Mouse (Mus musculus): ENCODE results near the gene Pitpnm2. TPM values are rescaled to one million over a fixed set of nuclear protein-coding genes. Genes with fewer than 3 reads are reported as not detected.

Gene Pitpnm2
- polyA plus RNA-seq, 1 experiment: 54.9 TPM

- Histone ChIP-seq H3K36me3 (ENCODE audit: control insufficient read depth, insufficient read depth, low read length) (no peaks in the 10 kb centered on the region), H3K27me3 (ENCODE audit: control insufficient read depth, insufficient read depth, low read length) (no peaks in the 10 kb centered on the region), H3K4me3 (ENCODE audit: control insufficient read depth, low read depth, low read length) (no peak overlapping the region), H3K27ac (ENCODE audit: control insufficient read depth, insufficient read depth, low read depth, low read length) (peak overlapping the region; percentile 69), H3K4me1 (ENCODE audit: control insufficient read depth, insufficient read depth, low read length) (peaks cover 2% of the 10 kb centered on the region; the same call in 1 of the 2 replicates)
- TF ChIP-seq CTCF (IDR thresholded peaks at IDR 0.05; ENCODE audit: control insufficient read depth, insufficient read depth, insufficient replicate concordance, low read depth, low read length) (no peak), POLR2A (IDR thresholded peaks at IDR 0.05; ENCODE audit: control insufficient read depth, low read depth, low read length) (no peak)
Observed at GRCm38 (mm10) chr5:124213588-124214469, 35.7 kb downstream of the Pitpnm2 start.

- H3K27ac ChIP-seq (ENCODE audit: control insufficient read depth, insufficient read depth, low read depth, low read length): peak overlapping the region; percentile 51; the same call in 1 of the 2 replicates
Observed at GRCm38 (mm10) chr5:124211669-124212068, 37.9 kb downstream of the Pitpnm2 start.

DNA sequence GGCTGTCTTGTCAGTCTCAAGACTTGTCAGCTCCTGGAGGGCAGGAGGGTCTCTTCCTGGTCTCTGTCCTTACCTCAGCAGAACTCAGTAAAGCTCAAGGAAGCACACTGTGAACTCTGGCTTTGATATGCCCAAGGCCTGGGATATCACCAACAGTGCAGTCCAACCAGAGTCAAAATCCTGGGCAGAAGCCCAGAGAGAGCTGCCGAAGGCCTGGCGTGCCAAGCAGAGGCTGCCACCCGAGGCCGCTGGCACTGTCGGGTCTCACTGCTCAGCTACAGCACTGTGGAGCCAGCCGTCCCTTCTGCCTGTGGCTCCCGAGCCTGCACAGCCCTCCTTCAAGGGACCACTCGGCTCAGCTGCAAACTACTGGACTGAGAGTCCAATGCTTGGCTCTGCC lies 38.3 kb downstream of the Pitpnm2 start:
- H3K4me1 ChIP-seq (ENCODE audit: control insufficient read depth, insufficient read depth, low read length): peaks cover 2% of the 10 kb centered on the region; the same call in 1 of the 2 replicates
- H3K27ac ChIP-seq (ENCODE audit: control insufficient read depth, insufficient read depth, low read depth, low read length): peak overlapping the region; percentile 51
- H3K36me3 ChIP-seq (ENCODE audit: control insufficient read depth, insufficient read depth, low read length): no peaks in the 10 kb centered on the region
- no peak overlapping the region for H3K4me3 ChIP-seq (ENCODE audit: control insufficient read depth, low read depth, low read length)
- no peak for TF ChIP-seq POLR2A (IDR thresholded peaks at IDR 0.05; ENCODE audit: control insufficient read depth, low read depth, low read length)
- no peak for TF ChIP-seq CTCF (IDR thresholded peaks at IDR 0.05; ENCODE audit: control insufficient read depth, insufficient read depth, insufficient replicate concordance, low read depth, low read length)
- H3K27me3 ChIP-seq (ENCODE audit: control insufficient read depth, insufficient read depth, low read length): no peaks in the 10 kb centered on the region

More at GRCm38 (mm10) chr5:124211669-124212068, 37.9 kb downstream of the Pitpnm2 start:
- Histone ChIP-seq H3K27me3 (ENCODE audit: control insufficient read depth, insufficient read depth, low read length) (no peaks in the 10 kb centered on the region), H3K4me1 (ENCODE audit: control insufficient read depth, insufficient read depth, low read length) (peaks cover 2% of the 10 kb centered on the region; the same call in 1 of the 2 replicates), H3K36me3 (ENCODE audit: control insufficient read depth, insufficient read depth, low read length) (no peaks in the 10 kb centered on the region), H3K4me3 (ENCODE audit: control insufficient read depth, low read depth, low read length) (no peak overlapping the region)
- TF ChIP-seq CTCF (IDR thresholded peaks at IDR 0.05; ENCODE audit: control insufficient read depth, insufficient read depth, insufficient replicate concordance, low read depth, low read length) (no peak), POLR2A (IDR thresholded peaks at IDR 0.05; ENCODE audit: control insufficient read depth, low read depth, low read length) (no peak)

DNA sequence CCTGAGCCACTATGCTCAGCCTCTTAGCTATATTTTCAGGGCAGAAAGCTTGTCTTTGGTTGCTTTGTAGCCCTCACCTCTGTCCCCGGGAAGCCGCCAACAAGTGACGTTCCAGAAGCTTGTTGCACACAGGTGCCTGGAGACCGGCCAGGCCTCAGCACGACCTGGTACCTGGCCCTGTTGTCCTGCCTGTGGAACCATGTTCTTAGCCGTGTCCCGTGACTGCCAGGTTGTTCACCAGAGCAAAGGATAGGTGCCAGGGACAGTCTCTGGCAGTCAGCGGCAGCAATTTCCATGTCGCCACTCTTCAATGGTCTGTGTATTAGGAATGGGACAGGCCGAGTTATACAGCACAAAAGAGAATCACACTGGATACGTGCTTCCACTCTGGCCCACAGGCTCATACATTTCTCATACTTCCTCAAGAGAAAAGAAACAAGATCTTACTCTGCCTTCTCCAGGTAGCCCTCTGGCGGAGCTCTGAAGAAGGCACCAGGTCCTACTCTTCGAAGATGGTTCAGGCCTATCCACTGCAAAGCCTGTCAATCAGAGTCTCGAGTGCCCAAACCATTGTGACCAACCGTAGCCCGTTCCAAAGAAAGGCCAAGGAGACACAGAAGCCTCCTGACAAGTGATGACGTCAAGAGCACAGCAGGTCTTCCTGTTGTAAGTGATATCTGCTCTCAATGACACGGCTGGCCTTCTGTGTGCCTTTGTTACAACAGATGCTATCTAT lies 39.1 kb downstream of the Pitpnm2 start:
- no peak overlapping the region for H3K4me3 ChIP-seq (ENCODE audit: control insufficient read depth, low read depth, low read length)
- peak overlapping the region; percentile 61; the same call in 1 of the 2 replicates for H3K27ac ChIP-seq (ENCODE audit: control insufficient read depth, insufficient read depth, low read depth, low read length)
- H3K4me1 ChIP-seq (ENCODE audit: control insufficient read depth, insufficient read depth, low read length): peaks cover 2% of the 10 kb centered on the region; the same call in 1 of the 2 replicates
- TF ChIP-seq POLR2A (IDR thresholded peaks at IDR 0.05; ENCODE audit: control insufficient read depth, low read depth, low read length) (no peak), CTCF (IDR thresholded peaks at IDR 0.05; ENCODE audit: control insufficient read depth, insufficient read depth, insufficient replicate concordance, low read depth, low read length) (no peak)
- no peaks in the 10 kb centered on the region for H3K27me3 ChIP-seq (ENCODE audit: control insufficient read depth, insufficient read depth, low read length)
- H3K36me3 ChIP-seq (ENCODE audit: control insufficient read depth, insufficient read depth, low read length): no peaks in the 10 kb centered on the region

DNA sequence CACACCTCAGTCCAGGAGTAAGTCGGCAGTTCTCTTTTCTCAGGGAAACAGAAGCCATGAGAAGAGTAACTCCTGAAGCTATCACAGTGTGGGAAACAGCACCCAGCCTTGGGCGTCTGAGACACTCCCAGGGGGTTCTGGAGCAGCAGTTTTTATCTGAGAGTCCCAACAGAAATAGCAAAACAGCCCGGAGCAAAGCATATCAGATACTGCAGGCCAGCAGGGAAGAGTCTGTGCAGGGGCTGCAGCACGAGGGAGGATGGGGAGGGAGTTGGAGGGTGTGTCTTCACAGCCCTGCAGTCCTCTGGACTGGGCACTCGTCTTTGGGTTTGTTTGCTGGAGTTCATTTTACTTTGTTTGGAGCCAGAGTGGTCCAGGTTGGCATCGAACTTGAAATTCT lies 39.7 kb downstream of the Pitpnm2 start:
- H3K27me3 ChIP-seq (ENCODE audit: control insufficient read depth, insufficient read depth, low read length): no peaks in the 10 kb centered on the region
- H3K36me3 ChIP-seq (ENCODE audit: control insufficient read depth, insufficient read depth, low read length): no peaks in the 10 kb centered on the region
- 0 out of 2 replicates have a peak overlapping the region, but pooled peaks have one; percentile 33 for H3K27ac ChIP-seq (ENCODE audit: control insufficient read depth, insufficient read depth, low read depth, low read length)
- H3K4me1 ChIP-seq (ENCODE audit: control insufficient read depth, insufficient read depth, low read length): peaks cover 2% of the 10 kb centered on the region; the same call in 1 of the 2 replicates
- TF ChIP-seq POLR2A (IDR thresholded peaks at IDR 0.05; ENCODE audit: control insufficient read depth, low read depth, low read length) (no peak), CTCF (IDR thresholded peaks at IDR 0.05; ENCODE audit: control insufficient read depth, insufficient read depth, insufficient replicate concordance, low read depth, low read length) (no peak)
- H3K4me3 ChIP-seq (ENCODE audit: control insufficient read depth, low read depth, low read length): no peak overlapping the region

GRCm38 (mm10) chr5:124208030-124208429 lies 41.5 kb downstream of the Pitpnm2 start:
- no peak overlapping the region for H3K27ac ChIP-seq (ENCODE audit: control insufficient read depth, insufficient read depth, low read depth, low read length)
- no peak for TF ChIP-seq CTCF (IDR thresholded peaks at IDR 0.05; ENCODE audit: control insufficient read depth, insufficient read depth, insufficient replicate concordance, low read depth, low read length)
- H3K4me3 ChIP-seq (ENCODE audit: control insufficient read depth, low read depth, low read length): no peak overlapping the region
- no peaks in the 10 kb centered on the region; the same call in 1 of the 2 replicates for H3K4me1 ChIP-seq (ENCODE audit: control insufficient read depth, insufficient read depth, low read length)
- H3K27me3 ChIP-seq (ENCODE audit: control insufficient read depth, insufficient read depth, low read length): no peaks in the 10 kb centered on the region
- H3K36me3 ChIP-seq (ENCODE audit: control insufficient read depth, insufficient read depth, low read length): no peaks in the 10 kb centered on the region
